Mouse (Mus musculus): ENCODE measurements around the gene 2310011J03Rik.
"Not testable (repeated sequence)": the region's sequence is repeated elsewhere in the genome, so short reads cannot be mapped to it uniquely, and the experiment has no call there.

Gene 2310011J03Rik

DNA sequence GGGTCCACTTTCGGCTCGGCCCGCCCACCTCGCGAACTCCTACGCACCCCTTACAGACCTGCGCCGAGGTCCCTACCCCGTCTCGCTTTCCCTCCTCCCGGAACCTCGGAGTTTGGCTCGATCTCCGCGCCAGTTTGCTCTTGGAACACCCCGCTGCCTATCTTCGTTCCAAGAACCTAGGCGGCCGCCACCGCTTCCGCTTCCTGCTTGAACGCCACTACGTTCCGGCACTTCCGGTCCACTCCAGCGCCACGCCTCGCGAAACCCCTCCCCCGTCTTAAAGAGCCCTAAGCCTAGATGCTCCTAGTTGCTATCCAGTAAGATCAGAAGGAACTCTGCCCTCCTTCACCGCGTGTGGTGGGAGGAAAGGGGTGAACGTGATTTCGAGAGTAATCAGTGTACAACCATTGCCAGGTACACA lies at the start of gene 2310011J03Rik:
Gene 2310011J03Rik (minus strand): TSS at position 198 of the 421 bp plus-strand sequence.
- DNase-seq: peak; percentile 94

DNA sequence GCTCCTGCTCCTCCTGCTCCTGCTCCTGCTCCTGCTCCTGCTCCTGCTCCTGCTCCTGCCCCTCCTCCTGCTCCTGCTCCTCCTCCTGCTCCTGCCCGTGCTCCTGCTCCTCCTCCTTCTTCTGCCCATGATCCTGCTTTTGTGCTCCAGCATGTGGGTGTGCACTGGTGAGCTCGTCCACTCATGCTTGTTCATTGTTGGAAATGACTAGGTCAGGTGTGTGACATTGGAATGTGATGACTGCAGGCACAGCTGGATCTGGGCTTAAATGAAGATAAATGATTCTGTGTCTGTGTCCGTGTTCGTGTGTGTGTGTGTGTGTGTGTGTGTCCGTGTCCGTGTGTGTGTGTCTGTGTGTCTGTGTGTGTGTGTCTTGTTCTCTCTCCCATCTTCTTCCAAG lies 48.1 kb upstream of the 2310011J03Rik start:
- no peak for DNase-seq

DNA sequence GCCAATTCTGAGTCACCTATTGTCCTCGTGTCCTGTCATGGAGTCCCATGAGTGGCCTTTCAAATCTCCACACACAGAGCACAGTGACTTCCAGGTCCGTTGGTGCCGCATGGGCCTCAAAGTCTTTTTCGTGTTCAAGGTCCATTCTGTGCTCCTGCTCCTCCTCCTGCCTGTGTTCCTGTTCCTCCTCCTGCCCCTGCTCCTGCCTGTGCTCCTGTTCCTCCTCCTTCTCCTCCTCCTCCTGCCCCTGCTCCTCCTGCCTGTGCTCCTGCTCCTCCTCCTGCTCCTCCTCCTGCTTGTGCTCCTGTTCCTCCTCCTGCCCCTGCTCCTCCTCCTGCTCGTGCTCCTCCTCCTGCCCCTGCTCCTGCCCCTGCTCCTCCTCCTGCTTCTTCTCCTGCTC lies 47.6 kb upstream of the 2310011J03Rik start:
- DNase-seq: no peak

DNA sequence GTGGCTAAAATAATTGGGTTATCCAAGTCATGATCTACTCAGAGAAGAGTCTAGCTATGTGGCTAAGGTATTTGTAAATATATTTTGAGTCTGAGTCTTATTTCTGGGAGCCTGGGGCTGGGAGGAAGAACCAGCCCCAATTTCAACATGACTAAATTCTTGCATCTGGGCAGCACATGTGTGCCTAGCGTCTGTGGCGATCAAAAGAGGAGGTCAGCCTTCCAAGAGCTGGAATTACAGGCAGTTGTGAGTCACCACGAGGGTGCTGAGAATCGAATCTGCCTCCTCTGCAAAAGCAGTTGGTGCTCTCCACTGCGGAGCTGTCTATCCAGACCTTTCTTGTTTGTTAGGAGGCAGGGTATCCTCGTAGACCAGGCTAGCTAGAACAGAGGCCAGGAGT lies 45.4 kb upstream of the 2310011J03Rik start:
- DNase-seq: no peak

DNA sequence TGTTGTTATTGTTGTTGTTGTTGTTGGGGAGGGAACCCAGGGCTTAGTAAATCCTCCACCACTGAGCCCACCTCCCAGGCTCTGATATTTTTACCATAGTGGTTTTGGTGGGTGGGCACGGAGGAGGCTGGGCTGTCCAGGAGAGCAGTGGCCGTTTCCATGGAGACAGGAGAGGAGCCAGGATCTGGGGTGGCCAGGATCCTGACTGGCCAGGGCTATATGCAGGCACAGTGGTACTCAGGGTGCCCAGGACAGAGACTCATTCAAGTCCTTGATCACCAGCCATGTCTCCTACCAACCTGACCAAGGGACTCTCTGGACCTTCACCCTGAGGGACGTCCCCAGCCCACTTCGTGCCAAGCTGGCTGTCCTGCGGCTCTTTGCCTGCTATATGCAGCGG lies 43.4 kb upstream of the 2310011J03Rik start:
- no peak for DNase-seq

DNA sequence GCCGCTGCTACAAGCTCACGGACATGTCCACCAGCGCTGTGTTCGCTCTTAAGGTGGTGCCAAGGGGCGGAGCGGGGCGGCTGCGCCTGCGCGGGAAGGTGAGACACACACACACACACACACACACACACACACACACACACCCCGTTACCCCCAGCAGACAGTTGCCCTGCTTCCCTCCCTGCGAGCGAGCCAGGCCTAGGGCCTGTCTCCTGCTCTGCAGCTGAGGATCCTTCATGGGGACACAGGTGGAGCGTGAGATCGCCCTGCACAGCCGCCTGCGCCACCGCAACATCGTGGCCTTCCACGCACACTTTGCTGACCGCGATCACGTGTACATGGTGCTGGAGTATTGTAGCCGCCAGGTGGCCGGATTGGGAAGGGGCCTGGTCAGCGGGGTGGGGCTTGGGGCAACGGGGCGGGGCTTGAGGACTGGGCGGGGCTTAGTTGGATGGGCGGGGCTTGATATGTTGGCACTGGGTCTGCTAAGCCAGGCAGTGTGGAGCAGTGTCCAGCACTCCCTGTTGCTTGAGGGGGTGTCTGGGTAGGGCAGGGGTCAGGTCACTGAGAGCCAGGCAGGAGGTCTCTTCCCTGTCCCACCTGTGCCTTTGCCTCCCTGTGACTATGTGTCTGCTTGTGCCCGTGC lies 37.8 kb upstream of the 2310011J03Rik start:
- DNase-seq: no peak

DNA sequence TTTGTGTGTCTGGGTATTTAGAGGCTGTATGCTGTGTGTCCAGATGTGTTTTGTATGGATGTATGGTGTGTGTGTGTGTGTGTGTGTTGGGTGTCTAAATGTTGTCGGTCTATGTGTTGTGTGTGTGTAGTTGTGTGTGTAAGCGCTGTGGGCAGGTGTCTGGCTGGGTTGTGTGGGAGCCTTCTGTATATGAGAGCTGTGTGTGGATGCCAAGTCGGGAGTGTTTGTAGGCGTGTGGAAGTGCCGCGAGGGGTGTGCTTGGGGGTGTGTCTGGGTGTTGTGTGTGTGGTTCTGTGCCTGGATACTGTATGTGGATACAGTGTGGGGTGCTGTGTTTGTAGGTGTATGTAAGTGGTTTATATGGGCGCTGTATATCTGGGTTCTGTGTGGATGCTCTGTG lies 37.0 kb upstream of the 2310011J03Rik start:
- no peak for DNase-seq

DNA sequence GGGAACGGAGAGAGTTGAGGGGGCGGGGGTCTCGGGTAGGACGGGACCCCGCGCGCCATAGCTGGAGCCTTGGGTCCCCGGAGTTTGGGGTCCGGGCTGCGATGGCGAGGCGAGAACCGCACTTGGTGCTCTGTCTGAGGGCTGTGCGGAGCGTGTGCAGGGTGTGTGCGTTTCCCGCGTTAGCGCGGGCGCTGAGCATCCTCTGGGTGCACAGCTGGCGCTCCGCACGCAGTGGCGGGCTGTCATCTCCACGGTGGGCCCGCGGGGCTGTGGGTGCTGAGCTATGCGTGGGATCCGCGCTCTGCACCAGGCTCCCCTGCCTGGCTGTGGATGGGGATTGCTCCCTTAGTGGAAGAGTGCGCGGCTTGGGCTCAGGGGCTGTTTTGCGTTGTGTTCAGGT lies 36.4 kb upstream of the 2310011J03Rik start:
- DNase-seq: no peak

DNA sequence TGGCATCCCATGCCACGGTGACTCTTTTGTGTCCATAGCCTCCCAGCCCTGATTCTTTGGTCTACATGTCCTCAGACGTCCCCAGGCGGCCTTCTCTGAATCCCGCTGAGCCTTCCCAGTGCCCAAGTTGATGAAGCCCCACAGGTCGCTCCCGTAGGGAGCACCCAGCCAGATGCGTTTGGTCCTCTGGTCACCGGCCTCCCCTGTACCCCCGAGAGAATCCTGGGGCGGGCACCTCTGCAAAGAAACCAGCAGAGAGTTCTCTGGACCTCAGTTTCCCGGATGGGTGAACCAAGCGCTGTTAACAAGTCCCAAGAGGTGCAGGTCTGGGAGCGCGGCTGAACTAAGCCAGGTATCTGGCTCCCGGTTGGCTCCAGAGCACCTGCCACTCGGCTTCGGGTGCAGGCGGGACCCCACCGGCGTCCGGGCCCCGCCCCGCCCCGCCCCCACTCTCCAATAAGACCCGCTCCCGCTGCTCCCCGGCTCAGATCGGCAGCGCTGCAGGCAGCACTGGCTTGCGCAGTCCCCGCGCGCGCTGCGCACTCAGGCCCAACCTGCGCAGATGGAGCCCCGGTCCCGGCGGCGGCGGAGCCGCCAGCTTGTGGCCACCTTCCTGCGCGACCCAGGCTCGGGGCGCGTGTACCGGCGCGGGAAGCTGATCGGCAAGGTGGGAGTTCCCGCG lies 35.8 kb upstream of the 2310011J03Rik start, which contains the start of gene Plk5:
Gene Plk5 (plus strand): TSS at position 459 of the 682 bp plus-strand sequence.
- no peak for DNase-seq

DNA sequence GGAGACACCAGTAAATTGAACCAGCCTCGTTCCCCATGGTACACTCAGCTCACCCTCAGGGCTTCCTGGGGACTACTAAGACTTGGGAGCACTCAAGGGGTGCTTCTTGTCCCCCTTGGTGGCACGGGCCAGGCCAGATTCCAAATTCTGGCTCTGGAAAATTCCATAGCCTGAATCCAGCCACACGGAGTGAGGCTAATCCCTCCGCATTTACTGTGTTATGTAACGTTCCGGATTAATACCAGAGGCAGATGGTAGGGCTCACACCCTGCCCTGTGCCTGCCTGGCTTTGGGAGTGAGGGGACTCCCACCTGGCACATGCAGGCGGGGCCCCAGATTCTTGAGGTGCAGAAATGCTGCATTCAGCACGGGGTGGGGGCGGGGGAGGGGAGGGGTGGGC lies 35.1 kb upstream of the 2310011J03Rik start:
- no peak for DNase-seq

DNA sequence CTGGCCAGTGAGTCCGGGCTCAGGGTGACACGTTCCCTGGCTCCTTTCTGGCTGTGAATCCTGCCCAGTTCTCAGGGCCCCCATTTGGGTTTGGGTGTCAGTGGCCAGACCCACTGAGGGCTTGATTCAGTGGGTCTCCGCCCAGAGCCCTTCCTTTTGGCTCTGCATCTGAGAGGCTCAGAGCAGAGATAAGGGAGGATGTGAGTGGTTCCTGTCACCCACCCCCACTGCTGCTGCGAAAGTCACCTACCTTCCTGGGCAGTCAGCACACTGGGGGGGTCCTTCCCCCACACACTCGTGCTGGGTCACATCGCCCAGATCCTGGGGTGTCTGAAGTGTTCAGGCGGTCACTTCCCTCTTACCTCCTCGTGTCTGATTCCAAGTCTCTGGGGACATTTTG lies 32.4 kb upstream of the 2310011J03Rik start:
- DNase-seq: no peak

DNA sequence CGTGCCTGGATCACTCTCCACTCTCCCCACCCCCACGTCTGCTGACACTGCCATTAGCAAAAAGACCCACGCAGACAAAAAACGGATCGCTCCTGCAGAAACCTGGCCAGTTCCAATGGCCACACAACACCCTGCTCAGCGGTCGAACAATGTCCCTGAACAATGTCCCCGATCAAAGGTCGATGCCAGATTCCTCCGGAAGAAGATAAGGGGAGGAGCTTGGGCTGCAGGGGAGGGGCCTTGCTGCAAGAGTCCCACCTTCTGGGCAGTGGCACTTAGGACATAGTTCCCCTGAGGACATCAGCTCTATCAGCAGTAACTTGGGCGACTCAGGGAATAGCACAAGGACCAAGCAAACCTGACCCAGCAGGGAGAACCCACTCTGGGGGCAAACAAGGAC lies 31.6 kb upstream of the 2310011J03Rik start:
- no peak for DNase-seq

DNA sequence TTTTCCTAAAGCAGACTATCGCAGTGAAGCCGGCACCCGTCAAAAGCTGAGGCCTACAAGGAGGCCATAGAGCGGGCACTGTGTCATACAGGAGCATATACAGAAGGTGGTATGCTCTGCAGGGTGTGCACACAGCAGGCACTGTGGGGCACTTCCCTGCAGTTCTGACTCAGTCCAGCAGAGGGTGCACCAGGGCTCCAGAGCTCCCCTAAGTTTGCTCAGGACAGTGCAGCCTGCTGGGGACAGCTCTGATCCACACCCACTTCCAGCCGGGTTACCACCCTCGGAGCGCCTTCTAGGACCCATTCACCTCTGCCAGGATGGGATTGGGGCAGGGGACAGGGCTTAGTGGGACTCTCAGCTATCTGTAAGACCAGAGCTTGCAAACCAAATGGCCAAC lies 30.0 kb upstream of the 2310011J03Rik start:
- peak; percentile 86 for DNase-seq

DNA sequence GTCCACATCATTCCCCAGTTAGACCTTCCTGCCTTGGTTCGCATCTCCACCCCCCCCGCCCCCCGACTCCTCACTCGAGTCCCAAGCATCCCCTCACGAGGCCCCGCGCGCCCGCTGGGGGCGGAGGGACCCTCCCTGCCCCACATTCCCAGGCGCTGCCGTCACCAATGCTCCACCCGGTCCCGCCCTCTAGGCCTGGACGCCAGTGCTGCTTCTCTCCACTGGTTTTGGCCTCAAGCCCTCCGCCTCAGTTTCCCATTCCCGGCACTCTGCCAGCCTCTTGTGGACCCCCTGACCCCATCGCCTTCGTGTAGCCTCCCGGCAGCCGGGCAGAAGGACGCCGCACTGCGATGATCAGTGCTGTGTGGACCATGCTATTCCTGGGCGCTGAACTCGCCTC lies 28.6 kb upstream of the 2310011J03Rik start:
- DNase-seq: no peak

DNA sequence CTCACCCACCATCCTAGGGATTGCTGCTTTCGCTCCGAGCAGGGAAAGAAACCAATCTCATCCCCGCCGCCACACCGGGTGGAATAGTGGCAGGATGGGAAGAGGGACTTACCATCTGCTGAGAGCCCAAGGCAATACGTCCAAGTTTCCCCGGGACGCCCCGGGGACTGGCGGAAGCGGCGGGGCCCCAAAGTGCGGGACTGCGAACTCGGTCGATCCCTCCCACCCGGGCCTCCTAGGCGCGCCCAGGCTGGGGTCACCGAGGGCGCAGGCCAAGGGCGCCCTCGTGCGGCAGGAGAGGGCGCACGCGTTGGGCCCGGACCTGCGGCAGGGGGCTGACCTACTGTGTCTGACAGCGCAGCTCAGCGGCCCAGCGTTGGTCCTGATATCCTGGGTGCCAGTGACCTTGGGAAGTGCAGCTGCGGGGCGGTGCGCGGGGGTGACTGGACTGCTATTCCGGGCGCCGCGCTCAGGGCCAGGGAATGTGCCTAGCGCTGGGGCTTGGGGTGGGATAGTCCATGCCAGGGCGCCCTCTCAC lies 28.0 kb upstream of the 2310011J03Rik start, which contains the start of gene Adamtsl5:
Gene Adamtsl5 (minus strand): TSS at position 169 of the 538 bp plus-strand sequence.
- no peak for DNase-seq

DNA sequence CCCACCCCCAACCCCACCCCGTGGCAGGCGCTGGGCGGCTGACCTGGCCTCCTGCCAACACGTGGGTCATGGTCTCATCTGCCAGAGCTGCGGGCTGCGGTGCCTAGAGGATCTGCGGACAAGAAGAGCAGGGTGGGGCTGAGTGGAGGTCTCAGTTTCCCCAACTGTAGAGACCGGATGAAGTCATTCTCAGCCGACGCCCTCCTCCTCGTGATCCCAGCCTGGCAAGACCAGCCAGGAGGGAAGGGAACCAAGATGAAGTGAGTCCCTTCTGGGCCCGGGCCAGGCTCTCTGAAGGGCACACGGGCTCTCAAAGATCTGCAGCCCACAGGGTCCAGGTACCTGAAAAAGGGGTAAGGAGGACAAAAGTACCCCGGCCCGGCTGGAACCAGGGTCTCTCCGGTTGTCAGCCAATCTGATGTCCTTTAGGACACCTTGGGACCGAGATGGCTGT lies 27.2 kb upstream of the 2310011J03Rik start:
- DNase-seq: no peak

DNA sequence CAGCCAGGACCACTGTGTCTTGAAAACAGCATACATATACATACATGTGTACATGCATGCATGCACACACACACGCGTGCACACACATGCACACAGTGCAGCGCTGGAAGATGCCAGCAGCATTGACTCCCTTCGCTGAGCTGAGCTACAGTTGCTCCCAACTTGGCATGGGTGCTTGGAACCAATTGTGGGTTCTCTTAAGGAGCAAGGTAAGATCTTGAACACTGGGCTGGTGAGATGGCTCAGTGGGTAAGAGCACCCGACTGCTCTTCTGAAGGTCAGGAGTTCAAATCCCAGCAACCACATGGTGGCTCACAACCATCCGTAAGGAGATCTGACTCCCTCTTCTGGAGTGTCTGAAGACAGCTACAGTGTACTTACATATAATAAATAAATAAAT lies 25.6 kb upstream of the 2310011J03Rik start:
- DNase-seq: not testable (repeated sequence)

DNA sequence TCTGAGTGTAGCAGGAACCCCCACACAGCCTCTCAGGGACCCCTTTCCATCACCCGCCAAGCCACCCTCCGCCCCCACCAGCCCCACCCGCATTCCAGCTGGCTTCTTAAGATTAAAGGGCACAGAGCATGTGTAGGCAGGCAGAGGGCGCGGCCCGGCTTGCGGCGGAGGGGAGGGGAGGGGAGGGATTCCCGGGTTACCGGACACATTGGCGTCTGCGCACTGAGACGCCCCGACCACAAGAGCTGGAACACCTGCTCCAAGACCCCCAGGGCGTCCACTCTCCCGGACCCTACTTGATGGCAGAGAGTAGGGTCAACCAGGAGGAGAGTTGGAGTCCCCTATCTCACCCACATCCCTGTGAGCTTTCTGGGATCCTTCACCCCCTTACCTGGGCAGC lies 24.8 kb upstream of the 2310011J03Rik start:
- DNase-seq: no peak

DNA sequence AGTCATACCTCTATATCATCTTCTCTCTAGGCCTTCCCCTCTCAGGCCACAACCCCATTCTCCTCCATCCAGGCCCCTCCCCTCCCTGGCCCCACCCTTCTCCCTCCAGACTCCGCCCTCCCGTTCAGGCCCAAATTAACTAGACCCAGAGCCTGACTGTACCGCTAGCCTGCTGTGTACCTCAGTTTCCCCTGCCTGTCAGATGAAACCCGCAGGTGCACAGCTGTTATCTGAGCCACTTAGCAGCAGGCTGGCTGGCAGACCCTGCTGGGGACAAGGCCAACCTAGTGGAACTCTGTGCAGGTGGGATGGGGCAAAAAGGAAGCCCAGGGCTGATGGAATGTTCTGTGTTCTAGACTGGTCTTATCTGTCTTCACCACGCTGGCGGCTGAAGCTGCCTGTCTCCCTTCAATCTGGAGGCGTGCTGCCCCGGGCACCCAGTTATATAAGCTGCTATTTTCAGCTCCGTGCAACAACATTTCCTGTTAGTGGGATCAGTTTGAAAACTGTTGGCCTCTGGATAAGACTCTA lies 23.9 kb upstream of the 2310011J03Rik start:
- DNase-seq: no peak

DNA sequence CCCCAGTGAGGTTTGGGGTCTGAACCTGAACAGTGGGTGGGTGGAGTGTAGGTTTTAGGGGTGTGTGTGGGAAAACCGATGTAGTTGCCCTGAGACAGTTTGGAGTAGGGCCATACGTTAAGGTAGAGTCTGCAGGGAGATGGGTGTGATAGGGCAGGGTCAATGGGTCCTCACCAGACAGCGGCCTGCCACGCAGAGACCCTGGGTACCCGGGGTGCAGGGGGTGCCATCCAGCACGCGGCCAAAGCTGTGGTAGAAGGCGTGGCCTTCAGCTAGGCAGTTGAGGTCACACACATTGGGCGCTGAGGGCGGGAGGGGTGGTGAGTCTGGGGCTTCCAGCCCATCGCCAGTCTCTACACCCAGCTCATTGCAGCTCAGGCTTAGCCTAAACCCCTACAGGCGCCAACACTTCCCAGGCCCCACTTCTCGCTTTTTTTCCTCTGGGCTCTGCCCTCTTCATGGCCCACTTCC lies 23.1 kb upstream of the 2310011J03Rik start:
- DNase-seq: no peak

DNA sequence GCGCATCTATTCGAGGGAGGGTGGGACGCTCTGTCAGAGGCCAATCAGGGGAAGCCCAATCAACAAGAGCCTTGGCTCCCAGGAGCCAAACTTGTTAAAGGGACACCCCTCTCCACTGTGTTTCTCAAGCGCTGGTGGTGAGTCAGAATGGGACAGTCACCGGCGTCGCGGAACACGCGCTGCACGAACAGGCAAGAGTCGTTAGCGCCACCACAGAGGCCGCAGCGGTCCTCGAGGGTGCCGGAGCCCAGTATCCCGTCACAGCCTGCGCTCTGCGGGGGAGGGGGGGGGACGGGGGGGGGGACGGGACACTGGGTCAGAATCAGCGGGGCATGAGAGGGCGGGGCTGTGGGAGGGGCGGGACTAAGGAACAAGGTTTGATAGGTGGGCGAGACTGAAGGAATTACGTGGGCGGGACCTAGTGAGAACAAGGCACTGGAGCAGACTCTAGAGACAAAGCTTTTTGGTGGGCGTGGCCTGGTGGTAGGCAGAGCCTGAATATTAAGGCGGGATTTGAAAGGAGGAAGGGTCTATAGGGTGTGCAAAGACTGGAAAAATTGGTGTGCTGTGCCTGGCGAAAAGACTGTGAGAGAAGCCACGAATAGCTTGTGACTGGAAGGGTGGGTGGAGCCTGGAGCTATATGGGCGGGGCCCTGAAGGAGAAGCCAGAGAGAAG lies 22.6 kb upstream of the 2310011J03Rik start:
- no peak for DNase-seq

DNA sequence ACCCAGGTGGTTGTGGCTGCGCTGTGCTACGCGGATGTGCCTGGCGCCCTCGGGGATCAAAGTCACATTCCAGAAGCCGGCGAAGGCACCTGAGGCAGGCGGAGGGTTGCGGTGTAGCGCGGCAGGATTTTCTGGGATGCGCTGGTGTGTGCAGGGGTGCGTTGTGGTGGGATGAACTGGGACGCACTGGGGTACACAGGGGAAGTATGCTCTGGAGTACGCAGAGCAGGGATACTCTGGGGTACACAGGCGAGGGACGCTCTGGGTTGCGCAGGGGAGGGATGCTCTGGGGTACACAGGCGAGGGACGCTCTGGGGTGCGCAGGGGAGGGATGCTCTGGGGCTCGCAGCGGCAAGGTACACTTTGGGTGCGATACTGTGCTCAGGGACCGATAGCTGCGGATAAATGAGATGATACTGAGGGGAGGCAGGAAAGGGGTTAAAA lies 22.0 kb upstream of the 2310011J03Rik start:
- DNase-seq: no peak
